Mouse (Mus musculus): ENCODE measurements around the gene D8Ertd738e. TPM values are rescaled to one million over a fixed set of nuclear protein-coding genes. Genes with fewer than 3 reads are reported as not detected.
"Not testable (repeated sequence)": the region's sequence is repeated elsewhere in the genome, so short reads cannot be mapped to it uniquely, and the experiment has no call there.

D8Ertd738e gene
- polyA plus RNA-seq (2012; ENCODE audit: insufficient read depth, insufficient read length, low replicate concordance, missing spikeins), result not detected in 2 replicates

DNA sequence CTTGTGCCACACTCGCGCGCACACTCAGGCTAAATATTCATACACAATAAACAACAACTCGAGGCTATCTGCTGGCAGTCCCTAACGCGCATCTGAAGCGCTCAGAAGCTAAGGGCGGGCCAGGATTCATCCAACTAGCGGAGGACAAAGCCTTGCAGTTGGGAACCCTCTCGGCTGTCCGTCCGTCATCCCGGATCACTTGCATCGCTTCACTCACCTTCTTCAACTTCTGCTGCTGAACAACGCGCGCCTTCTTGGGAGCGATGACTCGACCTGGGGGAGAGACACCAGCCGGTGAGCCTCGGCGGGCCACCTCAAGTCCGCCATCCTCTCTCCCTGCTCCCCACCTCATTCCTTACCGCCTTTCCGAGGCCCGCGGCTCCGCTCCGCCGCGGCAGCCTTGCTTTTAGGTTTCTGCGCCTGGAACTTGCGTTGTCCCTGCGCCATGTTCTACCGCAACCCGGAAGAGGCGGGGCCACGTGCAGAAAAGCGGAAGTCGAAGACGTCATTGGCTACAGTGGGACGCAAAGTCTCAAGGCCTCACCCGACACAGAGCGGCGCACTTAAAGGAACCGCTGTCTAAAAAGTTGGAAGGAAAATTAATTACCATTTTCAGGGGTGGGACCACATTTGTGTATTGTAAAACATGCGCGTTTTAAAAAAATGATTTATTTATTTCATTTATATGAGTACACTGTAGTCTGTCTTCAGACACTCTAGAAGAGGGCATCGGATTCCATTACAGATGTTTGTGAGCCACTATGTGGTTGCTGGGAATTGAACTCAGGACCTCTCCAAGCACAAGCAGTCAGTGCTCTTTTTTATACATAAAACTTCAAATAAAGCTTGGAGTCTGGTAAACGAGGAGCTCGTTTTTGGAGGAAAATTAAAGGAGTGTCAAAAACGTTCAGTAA is at the start of gene D8Ertd738e:
Gene D8Ertd738e (minus strand): TSS at position 463 of the 914 bp plus-strand sequence.
- no peaks in the 10 kb centered on the region for H3K4me1 ChIP-seq (ENCODE audit: control insufficient read depth, insufficient read depth, low read length)
- 3% methylated on average over 52 of the region's 52 CpGs for WGBS
- no peak within 1 kb of the TSS; the same call in 1 of the 2 replicates for H3K27ac ChIP-seq (ENCODE audit: insufficient read depth, low read depth, low read length)
- peak within 1 kb of the TSS; percentile 99 for H3K4me3 ChIP-seq (ENCODE audit: insufficient read depth, low read depth, low read length)
- no peak for TF ChIP-seq CTCF (IDR thresholded peaks at IDR 0.05; ENCODE audit: insufficient read depth, low read depth, low read length)
- peak; percentile 87 for TF ChIP-seq POLR2A (IDR thresholded peaks at IDR 0.05; ENCODE audit: insufficient read depth, low read depth, low read length)

GRCm38 (mm10) chr8:84297029-84297785 is 47.7 kb upstream of the D8Ertd738e start:
- Histone ChIP-seq H3K4me1 (ENCODE audit: control insufficient read depth, insufficient read depth, low read length) (no peaks in the 10 kb centered on the region; the same call in 1 of the 2 replicates), H3K4me3 (ENCODE audit: insufficient read depth, low read depth, low read length) (no peak overlapping the region), H3K27ac (ENCODE audit: insufficient read depth, low read depth, low read length) (no peak overlapping the region)
- WGBS, result 53% methylated on average over 5 of the region's 5 CpGs
- TF ChIP-seq CTCF (IDR thresholded peaks at IDR 0.05; ENCODE audit: insufficient read depth, low read depth, low read length) (no peak), POLR2A (IDR thresholded peaks at IDR 0.05; ENCODE audit: insufficient read depth, low read depth, low read length) (no peak)

DNA sequence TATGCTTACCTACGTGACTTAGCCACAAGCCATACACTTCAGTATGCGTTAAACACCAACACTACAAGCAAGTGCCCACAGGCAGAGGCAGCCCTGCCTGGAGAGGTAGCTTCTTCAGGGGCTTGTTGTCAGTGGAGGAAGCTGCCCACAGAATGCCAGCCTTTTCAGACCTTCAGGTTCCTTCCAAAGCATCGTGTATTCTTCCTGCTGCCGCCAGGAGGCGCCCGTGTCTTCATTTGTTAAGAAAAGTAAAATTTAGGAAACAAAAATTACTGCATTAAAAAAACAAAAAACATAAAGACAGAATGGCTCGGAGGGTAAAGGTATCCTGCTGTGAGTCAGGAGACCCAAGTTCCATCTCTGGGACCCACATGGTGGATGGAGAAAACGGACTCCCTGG is 42.2 kb upstream of the D8Ertd738e start:
- H3K4me3 ChIP-seq (ENCODE audit: insufficient read depth, low read depth, low read length), result no peak overlapping the region
- H3K27ac ChIP-seq (ENCODE audit: insufficient read depth, low read depth, low read length), result no peak overlapping the region
- H3K4me1 ChIP-seq (ENCODE audit: control insufficient read depth, insufficient read depth, low read length), result peaks cover 4% of the 10 kb centered on the region; the same call in 1 of the 2 replicates
- WGBS, result 27% methylated on average over 8 of the region's 8 CpGs
- TF ChIP-seq CTCF (IDR thresholded peaks at IDR 0.05; ENCODE audit: insufficient read depth, low read depth, low read length) (peak; percentile 51), POLR2A (IDR thresholded peaks at IDR 0.05; ENCODE audit: insufficient read depth, low read depth, low read length) (no peak)

GRCm38 (mm10) chr8:84291086-84291485 is 41.6 kb upstream of the D8Ertd738e start:
- no peak overlapping the region for H3K27ac ChIP-seq (ENCODE audit: insufficient read depth, low read depth, low read length)
- TF ChIP-seq POLR2A (IDR thresholded peaks at IDR 0.05; ENCODE audit: insufficient read depth, low read depth, low read length) (no peak), CTCF (IDR thresholded peaks at IDR 0.05; ENCODE audit: insufficient read depth, low read depth, low read length) (no peak)
- H3K4me3 ChIP-seq (ENCODE audit: insufficient read depth, low read depth, low read length), result no peak overlapping the region
- peaks cover 4% of the 10 kb centered on the region; the same call in 1 of the 2 replicates for H3K4me1 ChIP-seq (ENCODE audit: control insufficient read depth, insufficient read depth, low read length)
- WGBS, result 66% methylated on average over 5 of the region's 5 CpGs

GRCm38 (mm10) chr8:84288892-84289291 is 39.4 kb upstream of the D8Ertd738e start:
- 59% methylated on average over 2 of the region's 2 CpGs for WGBS
- H3K4me3 ChIP-seq (ENCODE audit: insufficient read depth, low read depth, low read length), result no peak overlapping the region
- H3K4me1 ChIP-seq (ENCODE audit: control insufficient read depth, insufficient read depth, low read length), result peaks cover 11% of the 10 kb centered on the region
- TF ChIP-seq POLR2A (IDR thresholded peaks at IDR 0.05; ENCODE audit: insufficient read depth, low read depth, low read length) (no peak), CTCF (IDR thresholded peaks at IDR 0.05; ENCODE audit: insufficient read depth, low read depth, low read length) (no peak)
- H3K27ac ChIP-seq (ENCODE audit: insufficient read depth, low read depth, low read length), result no peak overlapping the region

- not testable (repeated sequence) for H3K27ac ChIP-seq (ENCODE audit: insufficient read depth, low read depth, low read length)
These were observed 36.1 kb upstream of the D8Ertd738e start for GRCm38 (mm10) chr8:84285665-84286064.

DNA sequence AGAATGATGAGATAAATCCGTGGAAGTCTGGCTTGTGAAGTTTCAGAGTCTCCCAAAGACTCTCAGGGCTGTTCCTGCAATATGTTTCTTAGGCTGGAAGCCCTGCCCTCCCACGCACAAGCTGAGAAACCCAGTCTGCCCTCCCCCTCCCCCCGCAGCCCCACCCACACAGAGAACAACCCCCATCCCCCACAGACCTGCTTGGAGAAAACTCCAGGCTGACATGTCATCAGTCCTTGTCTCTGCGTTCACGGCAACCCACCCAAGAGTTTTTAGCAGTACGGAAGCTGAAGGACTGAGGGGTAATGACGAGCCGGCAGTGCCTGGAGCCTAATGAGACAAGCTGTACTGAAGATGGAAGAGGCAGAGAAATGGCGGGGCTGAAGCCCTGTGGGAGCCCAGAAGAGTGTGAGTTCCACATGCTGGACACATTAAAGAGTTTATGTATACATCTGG is 35.1 kb upstream of the D8Ertd738e start:
- Histone ChIP-seq H3K4me1 (ENCODE audit: control insufficient read depth, insufficient read depth, low read length) (peaks cover 9% of the 10 kb centered on the region), H3K27ac (ENCODE audit: insufficient read depth, low read depth, low read length) (no peak overlapping the region), H3K4me3 (ENCODE audit: insufficient read depth, low read depth, low read length) (no peak overlapping the region)
- 22% methylated on average over 9 of the region's 9 CpGs for WGBS
- no peak for TF ChIP-seq CTCF (IDR thresholded peaks at IDR 0.05; ENCODE audit: insufficient read depth, low read depth, low read length)
- no peak for TF ChIP-seq POLR2A (IDR thresholded peaks at IDR 0.05; ENCODE audit: insufficient read depth, low read depth, low read length)

More at GRCm38 (mm10) chr8:84285665-84286064, 36.1 kb upstream of the D8Ertd738e start:
- 53% methylated on average over 5 of the region's 5 CpGs for WGBS
- not testable (repeated sequence) for H3K4me3 ChIP-seq (ENCODE audit: insufficient read depth, low read depth, low read length); H3K4me1 ChIP-seq (ENCODE audit: control insufficient read depth, insufficient read depth, low read length)

DNA sequence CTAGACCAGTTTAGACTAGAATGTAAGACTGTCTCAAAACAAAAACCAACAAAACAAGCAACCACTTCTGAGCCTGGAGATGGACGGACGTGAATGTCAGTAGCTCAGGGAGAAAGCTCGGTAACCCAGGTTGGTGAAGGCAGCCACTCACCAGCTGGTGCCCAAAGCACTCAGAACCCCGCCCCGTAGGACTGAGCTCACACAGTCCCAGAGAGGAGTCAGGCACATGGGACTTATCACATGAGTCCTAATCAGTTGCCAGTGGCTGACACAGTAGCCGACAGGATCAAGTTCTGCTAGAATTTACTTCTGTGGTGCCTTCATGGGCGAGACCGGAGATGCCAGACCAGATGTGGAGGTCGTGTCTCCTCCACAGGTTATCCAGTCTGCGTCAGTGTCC is 31.3 kb upstream of the D8Ertd738e start:
- no peak overlapping the region for H3K27ac ChIP-seq (ENCODE audit: insufficient read depth, low read depth, low read length)
- no peak overlapping the region for H3K4me3 ChIP-seq (ENCODE audit: insufficient read depth, low read depth, low read length)
- 85% methylated on average over 10 of the region's 10 CpGs for WGBS
- no peak for TF ChIP-seq CTCF (IDR thresholded peaks at IDR 0.05; ENCODE audit: insufficient read depth, low read depth, low read length)
- no peak for TF ChIP-seq POLR2A (IDR thresholded peaks at IDR 0.05; ENCODE audit: insufficient read depth, low read depth, low read length)
- H3K4me1 ChIP-seq (ENCODE audit: control insufficient read depth, insufficient read depth, low read length), result peaks cover 9% of the 10 kb centered on the region

DNA sequence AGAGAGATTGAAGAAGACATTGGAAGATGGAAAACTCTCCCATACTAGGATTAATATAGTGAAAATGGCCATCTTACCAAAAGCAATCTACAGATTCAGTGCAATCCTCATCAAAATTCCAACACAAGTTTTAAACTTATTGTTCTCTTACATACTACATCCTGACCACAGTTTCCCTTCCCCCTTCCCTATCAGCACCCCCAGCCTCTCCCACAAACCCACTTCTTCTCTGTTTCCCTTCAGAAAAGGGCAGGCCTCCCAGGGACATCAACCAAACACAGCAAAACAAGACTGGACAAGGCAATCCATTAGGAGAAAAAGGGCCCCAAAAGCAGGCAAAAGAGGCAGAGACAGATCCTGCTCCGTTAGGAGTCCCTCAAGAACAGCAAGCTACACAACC is 26.9 kb upstream of the D8Ertd738e start:
- WGBS, result 75% methylated on average over 1 of the region's 1 CpGs
- no peaks in the 10 kb centered on the region for H3K4me1 ChIP-seq (ENCODE audit: control insufficient read depth, insufficient read depth, low read length)
- H3K27ac ChIP-seq (ENCODE audit: insufficient read depth, low read depth, low read length), result no peak overlapping the region
- H3K4me3 ChIP-seq (ENCODE audit: insufficient read depth, low read depth, low read length), result no peak overlapping the region
- TF ChIP-seq CTCF (IDR thresholded peaks at IDR 0.05; ENCODE audit: insufficient read depth, low read depth, low read length) (no peak), POLR2A (IDR thresholded peaks at IDR 0.05; ENCODE audit: insufficient read depth, low read depth, low read length) (no peak)
